Mouse (Mus musculus) thymus, adult 2 months (tissue): ENCODE results near the gene Aunip. TPM values are rescaled to one million over a fixed set of nuclear protein-coding genes. Genes with fewer than 3 reads are reported as not detected.

Experiments
- DNase-seq: peaks from one replicate; pipeline ENCODE4 v3.0.0; 2021
- H3K27ac ChIP-seq: fragments of 200-500 bp; 2 replicates; pipeline ENCODE4 v1.5.1; 2012; ENCODE audit warnings: low read length, control low read depth; ENCODE audit not compliant: control insufficient read depth, insufficient read depth
- H3K27me3 ChIP-seq: fragments of 200-500 bp; 2 replicates; pipeline ENCODE4 v1.6.1; 2012; ENCODE audit warnings: mild to moderate bottlenecking, low read length, moderate library complexity, mixed read lengths; ENCODE audit not compliant: control insufficient read depth, insufficient read depth
- H3K36me3 ChIP-seq: fragments of 200-500 bp; 2 replicates; pipeline ENCODE4 v1.6.1; 2012; ENCODE audit warnings: mild to moderate bottlenecking, low read length, moderate library complexity; ENCODE audit not compliant: control insufficient read depth, insufficient read depth
- H3K4me1 ChIP-seq: fragments of 200-500 bp; replicated peaks from 2 replicates; pipeline ENCODE4 v1.6.1; 2012; ENCODE audit warnings: low read length; ENCODE audit not compliant: control insufficient read depth, insufficient read depth
- H3K4me3 ChIP-seq: fragments of 200-500 bp; 2 replicates; pipeline ENCODE4 v1.5.1; 2012; ENCODE audit warnings: mild to moderate bottlenecking, low read length, control low read depth, moderate library complexity; ENCODE audit not compliant: control insufficient read depth, insufficient read depth
- CTCF ChIP-seq: fragments of 200-500 bp; IDR thresholded peaks from 2 replicates; pipeline ENCODE4 v1.5.1; 2012; ENCODE audit warnings: mild to moderate bottlenecking, control low read depth, low read length, moderate library complexity, borderline replicate concordance; ENCODE audit not compliant: control insufficient read depth, poor library complexity, insufficient read depth; ENCODE audit errors: extremely low read depth
- POLR2A ChIP-seq: fragments of 200-500 bp; IDR thresholded peaks from 2 replicates; pipeline ENCODE4 v1.6.1; 2012; ENCODE audit warnings: mild to moderate bottlenecking, low read length, control low read depth, moderate library complexity; ENCODE audit not compliant: control insufficient read depth, poor library complexity, insufficient read depth; ENCODE audit errors: extremely low read depth
- WGBS: fragments of 180-500 bp; shearing (Covaris S2); methylation state at CpG from one replicate; pipeline ENCODE4 v1.1.7; 2018; 5-methylcytosine and 5-hydroxymethylcytosine counted together
- polyA plus RNA-seq: library from polyadenylated mRNA; depleted of rRNA; stranded (reverse); fragments of >200 nt; gene quantifications from 2 replicates; pipeline ENCODE4 v1.2.3, GENCODE M21; 2012

The Aunip gene
- polyA plus RNA-seq, 1 experiment = 2.1 TPM

- no peak overlapping the region for H3K4me3 ChIP-seq
- H3K27me3 ChIP-seq = no peaks in the 10 kb centered on the region
- H3K4me1 ChIP-seq = no peaks in the 10 kb centered on the region
- WGBS = 94% methylated on average over 8 of the region's 8 CpGs
- H3K36me3 ChIP-seq = peaks cover 32% of the 10 kb centered on the region
- DNase-seq = no peak
- TF ChIP-seq CTCF (no peak), POLR2A (no peak)
- no peak overlapping the region for H3K27ac ChIP-seq
These were observed 33.9 kb upstream of the Aunip start for GRCm38 (mm10) chr4:134476899-134477298.

GRCm38 (mm10) chr4:134478031-134478430 is 32.8 kb upstream of the Aunip start:
- Histone ChIP-seq H3K4me3 (no peak overlapping the region), H3K27ac (no peak overlapping the region), H3K4me1 (no peaks in the 10 kb centered on the region), H3K36me3 (peaks cover 21% of the 10 kb centered on the region), H3K27me3 (no peaks in the 10 kb centered on the region)
- TF ChIP-seq POLR2A (no peak), CTCF (peak; percentile 100)
- 10% methylated on average over 9 of the region's 9 CpGs for WGBS
- peak; percentile 95 for DNase-seq

- Histone ChIP-seq H3K27ac (no peak overlapping the region), H3K4me1 (no peaks in the 10 kb centered on the region), H3K27me3 (no peaks in the 10 kb centered on the region), H3K36me3 (peaks cover 7% of the 10 kb centered on the region), H3K4me3 (no peak overlapping the region)
- 97% methylated on average over 4 of the region's 4 CpGs for WGBS
- TF ChIP-seq POLR2A (no peak), CTCF (no peak)
- no peak for DNase-seq
These were observed 31.0 kb upstream of the Aunip start for GRCm38 (mm10) chr4:134479839-134480238.

- Histone ChIP-seq H3K4me1 (no peaks in the 10 kb centered on the region), H3K36me3 (no peaks in the 10 kb centered on the region), H3K27ac (no peak overlapping the region), H3K4me3 (no peak overlapping the region), H3K27me3 (no peaks in the 10 kb centered on the region)
- TF ChIP-seq POLR2A = no peak
- peak; percentile 93 for TF ChIP-seq CTCF
- peak; percentile 75 for DNase-seq
- 21% methylated on average over 6 of the region's 6 CpGs for WGBS
These were observed 29.9 kb upstream of the Aunip start for GRCm38 (mm10) chr4:134480864-134481263.

DNA sequence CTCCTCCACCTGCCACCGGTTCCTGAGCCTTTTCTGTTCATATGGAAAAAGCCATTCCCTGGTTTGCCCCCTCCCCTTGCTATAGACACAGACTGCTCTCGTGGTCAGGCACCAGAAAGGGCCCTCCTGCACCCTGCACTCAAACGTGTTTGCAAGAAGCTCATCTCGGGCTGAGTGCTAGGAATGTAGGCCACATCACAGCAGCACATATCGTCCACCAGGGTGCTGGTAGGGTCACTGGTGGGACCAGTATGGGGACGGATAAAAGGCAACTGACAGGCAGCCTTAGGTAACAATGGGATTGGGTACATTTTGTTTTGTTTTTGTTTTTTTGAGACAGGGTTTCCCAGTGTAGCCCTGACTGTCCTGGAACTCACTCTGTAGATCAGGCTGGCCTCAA is 29.5 kb upstream of the Aunip start:
- Histone ChIP-seq H3K27me3 (no peaks in the 10 kb centered on the region), H3K36me3 (no peaks in the 10 kb centered on the region), H3K4me3 (no peak overlapping the region), H3K27ac (no peak overlapping the region), H3K4me1 (no peaks in the 10 kb centered on the region)
- DNase-seq = no peak
- TF ChIP-seq POLR2A (no peak), CTCF (no peak)
- 60% methylated on average over 6 of the region's 6 CpGs for WGBS

- Histone ChIP-seq H3K27me3 (no peaks in the 10 kb centered on the region), H3K27ac (no peak overlapping the region), H3K4me3 (no peak overlapping the region), H3K36me3 (no peaks in the 10 kb centered on the region), H3K4me1 (no peaks in the 10 kb centered on the region)
- no peak for TF ChIP-seq POLR2A
- TF ChIP-seq CTCF = no peak
- no peak for DNase-seq
- 87% methylated on average over 8 of the region's 8 CpGs for WGBS
These were observed 28.4 kb upstream of the Aunip start for GRCm38 (mm10) chr4:134482442-134482841.

- Histone ChIP-seq H3K4me3 (no peak overlapping the region), H3K36me3 (no peaks in the 10 kb centered on the region), H3K27me3 (no peaks in the 10 kb centered on the region), H3K27ac (no peak overlapping the region), H3K4me1 (no peaks in the 10 kb centered on the region)
- DNase-seq = no peak
- TF ChIP-seq POLR2A (no peak), CTCF (no peak)
- WGBS = 82% methylated on average over 6 of the region's 6 CpGs
These were observed 27.6 kb upstream of the Aunip start for GRCm38 (mm10) chr4:134483078-134483688.
